Mouse (Mus musculus): ENCODE results near the gene Rhox11. TPM values are rescaled to one million over a fixed set of nuclear protein-coding genes. Genes with fewer than 3 reads are reported as not detected.
"Not testable (repeated sequence)": the region's sequence is repeated elsewhere in the genome, so short reads cannot be mapped to it uniquely, and the experiment has no call there.

Gene Rhox11
- not detected in 2 replicates for polyA plus RNA-seq (2015; fragmentation: Nextera tagmentation; extraction: Ambion mirVana)

DNA sequence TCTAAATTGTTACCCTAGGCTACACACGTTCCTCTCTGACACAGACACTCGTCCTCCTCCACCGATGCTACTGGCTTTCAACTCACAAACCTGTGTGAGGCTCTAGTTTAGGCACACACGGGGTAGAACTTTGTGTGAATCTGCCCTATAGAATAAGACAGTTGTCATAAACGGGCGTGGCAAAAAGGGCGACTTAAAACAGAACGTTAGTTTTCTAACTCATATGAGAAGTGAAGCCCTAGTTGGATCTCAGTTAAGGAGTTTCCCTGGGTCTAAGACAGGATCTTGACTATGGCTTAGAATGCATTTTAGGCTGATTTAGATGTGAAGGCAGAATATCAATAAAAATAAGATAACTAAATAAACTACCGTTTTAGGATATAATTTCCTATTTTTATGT is at the start of gene Rhox11:
TSS of gene Rhox11 (minus strand) at position 101 of the 400 bp plus-strand sequence.
- H3K4me2 ChIP-seq (replicated peaks) = no peak within 1 kb of the TSS
- H3K36me3 ChIP-seq = no peaks in the 10 kb centered on the region
- no peak within 1 kb of the TSS for H3K4me3 ChIP-seq (replicated peaks)
- no peak for ATAC-seq (ENCODE audit: insufficient number of reproducible peaks, low FRiP score, low TSS enrichment, low read depth)
- H3K4me1 ChIP-seq = no peaks in the 10 kb centered on the region
- 83% methylated on average over 9 of the region's 9 CpGs for WGBS
- H3K27ac ChIP-seq (replicated peaks) = no peak within 1 kb of the TSS
- H3K9ac ChIP-seq = no peak within 1 kb of the TSS
- H3K9me3 ChIP-seq (replicated peaks) = no peaks in the 10 kb centered on the region
- no peaks in the 10 kb centered on the region for H3K27me3 ChIP-seq

DNA sequence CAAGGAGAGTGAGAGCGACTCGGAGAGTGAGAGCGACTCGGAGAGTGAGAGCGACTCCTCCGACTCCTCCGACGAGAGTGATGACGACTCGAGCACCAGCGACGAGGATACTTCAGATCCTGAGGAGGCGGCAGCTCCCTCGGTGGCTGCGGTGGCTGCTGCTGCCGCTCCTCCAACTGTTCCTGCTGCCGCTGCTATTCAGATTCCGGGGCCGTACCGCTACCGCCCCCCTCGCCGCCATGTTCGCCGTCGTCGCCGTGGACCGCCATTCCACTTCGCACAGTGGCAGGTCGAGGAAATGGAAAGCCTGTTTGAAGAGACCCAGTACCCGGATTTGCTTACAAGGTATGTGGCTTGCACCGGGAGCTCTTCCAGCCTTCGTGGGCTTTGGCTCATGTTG is 36.5 kb upstream of the Rhox11 start:
- H3K4me1 ChIP-seq = no peaks in the 10 kb centered on the region
- no peak overlapping the region for H3K4me3 ChIP-seq (replicated peaks)
- H3K4me2 ChIP-seq (replicated peaks) = no peak overlapping the region
- H3K9ac ChIP-seq = no peak overlapping the region
- H3K9me3 ChIP-seq (replicated peaks) = no peaks in the 10 kb centered on the region; the same call in 1 of the 2 replicates
- ATAC-seq (ENCODE audit: insufficient number of reproducible peaks, low FRiP score, low TSS enrichment, low read depth) = no peak
- H3K27ac ChIP-seq (replicated peaks) = no peak overlapping the region
- no peaks in the 10 kb centered on the region for H3K36me3 ChIP-seq
- 92% methylated on average over 29 of the region's 34 CpGs for WGBS
- no peaks in the 10 kb centered on the region for H3K27me3 ChIP-seq

DNA sequence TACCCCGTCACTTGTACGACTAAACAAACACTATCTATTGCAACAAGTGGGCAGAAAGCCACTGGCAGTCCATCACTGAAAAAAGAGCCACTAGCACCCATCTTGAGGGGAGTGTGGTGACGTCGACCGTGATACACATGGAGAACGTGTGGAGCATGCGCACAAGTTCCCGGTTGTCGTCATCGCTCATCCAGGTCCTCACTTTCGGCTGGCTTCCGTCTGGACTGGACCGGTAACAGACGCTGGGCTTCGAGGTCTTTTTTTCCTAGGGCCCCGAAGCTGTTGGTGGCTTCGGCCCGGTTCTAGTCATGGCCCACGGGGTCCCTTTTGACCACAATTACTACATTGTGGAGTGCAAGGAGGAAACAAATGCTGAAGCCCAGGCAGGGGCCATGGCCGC is 36.0 kb upstream of the Rhox11 start, which contains the start of gene Rhox13:
TSS of gene Rhox13 (plus strand) at position 238 of the 400 bp plus-strand sequence.
- H3K9me3 ChIP-seq (replicated peaks) = no peaks in the 10 kb centered on the region; the same call in 1 of the 2 replicates
- no peak within 1 kb of the TSS for H3K27ac ChIP-seq (replicated peaks)
- 96% methylated on average over 20 of the region's 20 CpGs for WGBS
- no peak within 1 kb of the TSS for H3K4me2 ChIP-seq (replicated peaks)
- no peaks in the 10 kb centered on the region for H3K36me3 ChIP-seq
- H3K9ac ChIP-seq = no peak within 1 kb of the TSS
- H3K4me3 ChIP-seq (replicated peaks) = no peak within 1 kb of the TSS
- ATAC-seq (ENCODE audit: insufficient number of reproducible peaks, low FRiP score, low TSS enrichment, low read depth) = no peak
- H3K27me3 ChIP-seq = no peaks in the 10 kb centered on the region
- no peaks in the 10 kb centered on the region for H3K4me1 ChIP-seq

GRCm38 (mm10) chrX:38110807-38111206 is 25.9 kb upstream of the Rhox11 start, which contains the start of gene Rhox12:
Gene Rhox12 (minus strand): TSS chrX:38110907.
- ATAC-seq (ENCODE audit: insufficient number of reproducible peaks, low FRiP score, low TSS enrichment, low read depth) = no peak
- H3K27me3 ChIP-seq = no peaks in the 10 kb centered on the region
- H3K4me3 ChIP-seq (replicated peaks) = no peak within 1 kb of the TSS
- H3K27ac ChIP-seq (replicated peaks) = no peak within 1 kb of the TSS
- no peaks in the 10 kb centered on the region for H3K9me3 ChIP-seq (replicated peaks)
- WGBS = 67% methylated on average over 4 of the region's 4 CpGs
- no peaks in the 10 kb centered on the region for H3K36me3 ChIP-seq
- H3K4me1 ChIP-seq = no peaks in the 10 kb centered on the region
- no peak within 1 kb of the TSS for H3K4me2 ChIP-seq (replicated peaks)
- no peak within 1 kb of the TSS for H3K9ac ChIP-seq

DNA sequence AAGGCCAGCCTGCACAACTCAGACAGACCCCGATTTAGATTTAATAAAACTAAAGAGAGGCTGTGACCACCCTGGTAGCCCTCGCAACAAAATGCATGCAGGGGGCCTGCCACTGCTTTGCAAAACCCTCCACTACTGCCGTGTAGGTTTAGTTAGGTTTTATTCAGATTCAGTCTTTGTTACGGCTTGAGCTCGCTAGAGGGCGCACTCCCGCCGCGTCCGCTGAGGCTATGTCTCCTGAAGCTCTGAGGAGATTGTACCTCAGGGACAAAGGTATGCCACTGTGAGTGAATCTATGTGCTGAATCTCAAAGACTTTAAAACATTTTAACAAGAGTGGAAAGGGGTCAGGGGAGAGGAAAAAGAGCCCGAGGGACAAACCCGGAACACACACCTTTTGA is 715 bp downstream of the Rhox11 start:
- Histone ChIP-seq H3K4me1 (no peaks in the 10 kb centered on the region), H3K27me3 (no peaks in the 10 kb centered on the region), H3K4me2 (replicated peaks) (no peak overlapping the region), H3K9me3 (replicated peaks) (no peaks in the 10 kb centered on the region), H3K36me3 (no peaks in the 10 kb centered on the region), H3K4me3 (replicated peaks) (no peak overlapping the region), H3K27ac (replicated peaks) (no peak overlapping the region), H3K9ac (no peak overlapping the region)
- WGBS = 21% methylated on average over 12 of the region's 12 CpGs
- ATAC-seq (ENCODE audit: insufficient number of reproducible peaks, low FRiP score, low TSS enrichment, low read depth) = no peak

- Histone ChIP-seq H3K4me1 (no peaks in the 10 kb centered on the region), H3K27ac (replicated peaks) (no peak within 1 kb of the TSS), H3K9ac (no peak within 1 kb of the TSS), H3K27me3 (no peaks in the 10 kb centered on the region), H3K4me2 (replicated peaks) (no peak within 1 kb of the TSS), H3K36me3 (no peaks in the 10 kb centered on the region), H3K9me3 (replicated peaks) (no peaks in the 10 kb centered on the region), H3K4me3 (replicated peaks) (no peak within 1 kb of the TSS)
- no peak for ATAC-seq (ENCODE audit: insufficient number of reproducible peaks, low FRiP score, low TSS enrichment, low read depth)
- 85% methylated on average over 11 of the region's 11 CpGs for WGBS
Measured at GRCm38 (mm10) chrX:38066175-38066574, 18.8 kb downstream of the Rhox11 start, which contains the start of gene Rhox10. Gene Rhox10 (plus strand): TSS chrX:38066475.

GRCm38 (mm10) chrX:38061544-38061943 is 23.4 kb downstream of the Rhox11 start:
- Histone ChIP-seq H3K4me2 (replicated peaks) (no peak overlapping the region), H3K9ac (no peak overlapping the region), H3K9me3 (replicated peaks) (no peaks in the 10 kb centered on the region), H3K27me3 (no peaks in the 10 kb centered on the region), H3K4me3 (replicated peaks) (no peak overlapping the region), H3K36me3 (no peaks in the 10 kb centered on the region), H3K27ac (replicated peaks) (no peak overlapping the region), H3K4me1 (no peaks in the 10 kb centered on the region)
- no peak for ATAC-seq (ENCODE audit: insufficient number of reproducible peaks, low FRiP score, low TSS enrichment, low read depth)
- 0% methylated on average over 1 of the region's 1 CpGs for WGBS

GRCm38 (mm10) chrX:38043014-38043413 is 41.9 kb downstream of the Rhox11 start, which contains the start of gene Btg1-ps2:
Gene Btg1-ps2 (minus strand): TSS chrX:38043114.
- H3K4me3 ChIP-seq (replicated peaks); H3K4me1 ChIP-seq; ATAC-seq (ENCODE audit: insufficient number of reproducible peaks, low FRiP score, low TSS enrichment, low read depth); H3K4me2 ChIP-seq (replicated peaks); H3K9ac ChIP-seq; H3K9me3 ChIP-seq (replicated peaks); H3K27ac ChIP-seq (replicated peaks); H3K27me3 ChIP-seq; H3K36me3 ChIP-seq: not testable (repeated sequence)

- no peak overlapping the region for H3K9ac ChIP-seq
- no peaks in the 10 kb centered on the region for H3K36me3 ChIP-seq
- no peak overlapping the region for H3K4me3 ChIP-seq (replicated peaks)
- no peaks in the 10 kb centered on the region for H3K4me1 ChIP-seq
- WGBS = 91% methylated on average over 5 of the region's 5 CpGs
- H3K27ac ChIP-seq (replicated peaks) = no peak overlapping the region
- no peak for ATAC-seq (ENCODE audit: insufficient number of reproducible peaks, low FRiP score, low TSS enrichment, low read depth)
- H3K27me3 ChIP-seq = no peaks in the 10 kb centered on the region
- no peak overlapping the region for H3K4me2 ChIP-seq (replicated peaks)
- H3K9me3 ChIP-seq (replicated peaks) = no peaks in the 10 kb centered on the region
Measured at GRCm38 (mm10) chrX:38039666-38040065, 45.3 kb downstream of the Rhox11 start.

GRCm38 (mm10) chrX:38033841-38034240 is 51.1 kb downstream of the Rhox11 start:
- Histone ChIP-seq H3K27ac (replicated peaks) (no peak overlapping the region), H3K36me3 (no peaks in the 10 kb centered on the region), H3K27me3 (no peaks in the 10 kb centered on the region), H3K4me2 (replicated peaks) (no peak overlapping the region), H3K9ac (no peak overlapping the region), H3K9me3 (replicated peaks) (no peaks in the 10 kb centered on the region), H3K4me1 (no peaks in the 10 kb centered on the region), H3K4me3 (replicated peaks) (no peak overlapping the region)
- no peak for ATAC-seq (ENCODE audit: insufficient number of reproducible peaks, low FRiP score, low TSS enrichment, low read depth)
- WGBS = 61% methylated on average over 2 of the region's 2 CpGs

All from embryonic facial prominence, embryonic 15.5 days (tissue).